Mouse (Mus musculus): ENCODE measurements around the gene Atxn1. TPM values are rescaled to one million over a fixed set of nuclear protein-coding genes. Genes with fewer than 3 reads are reported as not detected.

Gene Atxn1
- polyA plus RNA-seq, 1 experiment from 2014 or later = 6.3 TPM

GRCm38 (mm10) chr13:45582294-45582693 lies 382.5 kb downstream of the Atxn1 start:
- 93% methylated on average over 12 of the region's 12 CpGs for WGBS
- Histone ChIP-seq H3K36me3 (no peaks in the 10 kb centered on the region), H3K4me3 (replicated peaks) (no peak overlapping the region), H3K4me1 (replicated peaks) (no peaks in the 10 kb centered on the region), H3K4me2 (replicated peaks) (no peak overlapping the region), H3K27ac (no peak overlapping the region), H3K27me3 (no peaks in the 10 kb centered on the region), H3K9ac (replicated peaks) (no peak overlapping the region), H3K9me3 (no peaks in the 10 kb centered on the region)
- ATAC-seq = no peak

GRCm38 (mm10) chr13:45579751-45580150 lies 385.1 kb downstream of the Atxn1 start:
- Histone ChIP-seq H3K4me3 (replicated peaks) (no peak overlapping the region), H3K4me2 (replicated peaks) (no peak overlapping the region), H3K27me3 (no peaks in the 10 kb centered on the region), H3K27ac (no peak overlapping the region), H3K4me1 (replicated peaks) (0 out of 2 replicates have a peak, but pooled peaks cover 8% of the 10 kb centered on the region), H3K36me3 (no peaks in the 10 kb centered on the region), H3K9ac (replicated peaks) (no peak overlapping the region), H3K9me3 (no peaks in the 10 kb centered on the region)
- ATAC-seq = no peak
- 85% methylated on average over 3 of the region's 3 CpGs for WGBS

GRCm38 (mm10) chr13:45577784-45578183 lies 387.0 kb downstream of the Atxn1 start:
- no peak for ATAC-seq
- Histone ChIP-seq H3K27ac (no peak overlapping the region), H3K9me3 (no peaks in the 10 kb centered on the region), H3K36me3 (no peaks in the 10 kb centered on the region), H3K4me3 (replicated peaks) (no peak overlapping the region), H3K27me3 (no peaks in the 10 kb centered on the region), H3K9ac (replicated peaks) (no peak overlapping the region), H3K4me2 (replicated peaks) (no peak overlapping the region), H3K4me1 (replicated peaks) (0 out of 2 replicates have a peak, but pooled peaks cover 8% of the 10 kb centered on the region)
- 55% methylated on average over 2 of the region's 2 CpGs for WGBS

- no peaks in the 10 kb centered on the region for H3K27me3 ChIP-seq
- no peaks in the 10 kb centered on the region for H3K9me3 ChIP-seq
- H3K4me3 ChIP-seq (replicated peaks) = no peak overlapping the region
- no peak overlapping the region for H3K4me2 ChIP-seq (replicated peaks)
- 76% methylated on average over 5 of the region's 5 CpGs for WGBS
- H3K9ac ChIP-seq (replicated peaks) = no peak overlapping the region
- H3K4me1 ChIP-seq (replicated peaks) = peaks cover 12% of the 10 kb centered on the region
- no peak for ATAC-seq
- no peak overlapping the region for H3K27ac ChIP-seq
- no peaks in the 10 kb centered on the region for H3K36me3 ChIP-seq
Observed at GRCm38 (mm10) chr13:45577366-45577765, 387.4 kb downstream of the Atxn1 start.

- Histone ChIP-seq H3K4me3 (replicated peaks) (no peak overlapping the region), H3K27me3 (no peaks in the 10 kb centered on the region), H3K36me3 (no peaks in the 10 kb centered on the region), H3K9me3 (no peaks in the 10 kb centered on the region), H3K27ac (no peak overlapping the region; the same call in 1 of the 2 replicates), H3K4me2 (replicated peaks) (no peak overlapping the region), H3K9ac (replicated peaks) (no peak overlapping the region), H3K4me1 (replicated peaks) (peaks cover 18% of the 10 kb centered on the region)
- no peak for ATAC-seq
- 85% methylated on average over 4 of the region's 4 CpGs for WGBS
Observed at GRCm38 (mm10) chr13:45576185-45576584, 388.6 kb downstream of the Atxn1 start.

- Histone ChIP-seq H3K9me3 (no peaks in the 10 kb centered on the region), H3K27me3 (no peaks in the 10 kb centered on the region), H3K4me2 (replicated peaks) (no peak overlapping the region), H3K27ac (no peak overlapping the region), H3K36me3 (0 out of 2 replicates have a peak, but pooled peaks cover 2% of the 10 kb centered on the region), H3K9ac (replicated peaks) (no peak overlapping the region), H3K4me1 (replicated peaks) (peaks cover 18% of the 10 kb centered on the region), H3K4me3 (replicated peaks) (no peak overlapping the region)
- WGBS = 29% methylated on average over 4 of the region's 4 CpGs
- ATAC-seq = no peak
Observed at GRCm38 (mm10) chr13:45572768-45573167, 392.0 kb downstream of the Atxn1 start.

GRCm38 (mm10) chr13:45571795-45572262 lies 393.0 kb downstream of the Atxn1 start:
- peak overlapping the region; percentile 28; the same call in 1 of the 2 replicates for H3K4me2 ChIP-seq (replicated peaks)
- no peaks in the 10 kb centered on the region for H3K27me3 ChIP-seq
- peaks cover 18% of the 10 kb centered on the region for H3K4me1 ChIP-seq (replicated peaks)
- H3K4me3 ChIP-seq (replicated peaks) = no peak overlapping the region; the same call in 1 of the 2 replicates
- H3K9me3 ChIP-seq = no peaks in the 10 kb centered on the region
- no peak overlapping the region for H3K9ac ChIP-seq (replicated peaks)
- peaks cover 11% of the 10 kb centered on the region for H3K36me3 ChIP-seq
- ATAC-seq = peak; percentile 88
- H3K27ac ChIP-seq = peak overlapping the region; percentile 62
- 1% methylated on average over 6 of the region's 6 CpGs for WGBS

GRCm38 (mm10) chr13:45569932-45570331 lies 394.9 kb downstream of the Atxn1 start:
- Histone ChIP-seq H3K36me3 (peaks cover 16% of the 10 kb centered on the region), H3K4me2 (replicated peaks) (no peak overlapping the region), H3K9me3 (no peaks in the 10 kb centered on the region), H3K27me3 (no peaks in the 10 kb centered on the region), H3K4me1 (replicated peaks) (peaks cover 10% of the 10 kb centered on the region), H3K9ac (replicated peaks) (no peak overlapping the region), H3K27ac (no peak overlapping the region), H3K4me3 (replicated peaks) (no peak overlapping the region)
- 82% methylated on average over 7 of the region's 7 CpGs for WGBS
- ATAC-seq = no peak

- Histone ChIP-seq H3K4me2 (replicated peaks) (no peak overlapping the region), H3K27ac (no peak overlapping the region), H3K27me3 (no peaks in the 10 kb centered on the region), H3K36me3 (peaks cover 16% of the 10 kb centered on the region), H3K9ac (replicated peaks) (no peak overlapping the region), H3K4me3 (replicated peaks) (no peak overlapping the region), H3K9me3 (no peaks in the 10 kb centered on the region), H3K4me1 (replicated peaks) (no peaks in the 10 kb centered on the region)
- WGBS = 69% methylated on average over 4 of the region's 4 CpGs
- ATAC-seq = no peak
Observed at GRCm38 (mm10) chr13:45564946-45565345, 399.9 kb downstream of the Atxn1 start.

- H3K9me3 ChIP-seq = no peaks in the 10 kb centered on the region
- H3K27ac ChIP-seq = no peak overlapping the region
- no peak overlapping the region for H3K4me3 ChIP-seq (replicated peaks)
- 84% methylated on average over 9 of the region's 9 CpGs for WGBS
- H3K27me3 ChIP-seq = no peaks in the 10 kb centered on the region
- no peak overlapping the region for H3K4me2 ChIP-seq (replicated peaks)
- H3K4me1 ChIP-seq (replicated peaks) = peaks cover 6% of the 10 kb centered on the region; the same call in 1 of the 2 replicates
- no peak overlapping the region for H3K9ac ChIP-seq (replicated peaks)
- peaks cover 11% of the 10 kb centered on the region for H3K36me3 ChIP-seq
- ATAC-seq = no peak
Observed at GRCm38 (mm10) chr13:45562011-45562410, 402.8 kb downstream of the Atxn1 start.

GRCm38 (mm10) chr13:45560543-45560942 lies 404.3 kb downstream of the Atxn1 start:
- no peaks in the 10 kb centered on the region for H3K27me3 ChIP-seq
- 0 out of 2 replicates have a peak, but pooled peaks cover 6% of the 10 kb centered on the region for H3K36me3 ChIP-seq
- H3K4me2 ChIP-seq (replicated peaks) = no peak overlapping the region
- H3K9me3 ChIP-seq = no peaks in the 10 kb centered on the region
- WGBS = 82% methylated on average over 7 of the region's 7 CpGs
- H3K9ac ChIP-seq (replicated peaks) = no peak overlapping the region
- H3K4me3 ChIP-seq (replicated peaks) = no peak overlapping the region
- H3K27ac ChIP-seq = no peak overlapping the region
- H3K4me1 ChIP-seq (replicated peaks) = peaks cover 6% of the 10 kb centered on the region; the same call in 1 of the 2 replicates
- ATAC-seq = no peak

GRCm38 (mm10) chr13:45559258-45559657 lies 405.6 kb downstream of the Atxn1 start:
- Histone ChIP-seq H3K27me3 (no peaks in the 10 kb centered on the region), H3K9ac (replicated peaks) (no peak overlapping the region), H3K4me1 (replicated peaks) (peaks cover 6% of the 10 kb centered on the region; the same call in 1 of the 2 replicates), H3K4me3 (replicated peaks) (no peak overlapping the region), H3K9me3 (no peaks in the 10 kb centered on the region), H3K36me3 (0 out of 2 replicates have a peak, but pooled peaks cover 6% of the 10 kb centered on the region), H3K4me2 (replicated peaks) (no peak overlapping the region), H3K27ac (no peak overlapping the region)
- 90% methylated on average over 3 of the region's 3 CpGs for WGBS
- no peak for ATAC-seq

GRCm38 (mm10) chr13:45558367-45558766 lies 406.4 kb downstream of the Atxn1 start:
- Histone ChIP-seq H3K4me3 (replicated peaks) (no peak overlapping the region), H3K27ac (no peak overlapping the region), H3K4me2 (replicated peaks) (no peak overlapping the region), H3K4me1 (replicated peaks) (peaks cover 6% of the 10 kb centered on the region; the same call in 1 of the 2 replicates), H3K9me3 (no peaks in the 10 kb centered on the region), H3K27me3 (no peaks in the 10 kb centered on the region), H3K36me3 (0 out of 2 replicates have a peak, but pooled peaks cover 6% of the 10 kb centered on the region), H3K9ac (replicated peaks) (no peak overlapping the region)
- no peak for ATAC-seq
- 58% methylated on average over 4 of the region's 4 CpGs for whole genome bisulfite sequencing
